Mouse (Mus musculus): Measurements from ENCODE around the gene Ubtd2.

GRCm38 (mm10) chr11:32530151-32530550, 75.0 kb downstream of the Ubtd2 start:
- no peak for TF ChIP-seq GATA1 (IDR thresholded peaks at IDR 0.05; ENCODE audit: borderline replicate concordance, low read length)
- no peak for TF ChIP-seq FLI1 (IDR thresholded peaks at IDR 0.05; ENCODE audit: low read length)

Data from megakaryocyte, embryonic 14.5 days (primary cell).